Mouse (Mus musculus) kidney, postnatal 0 days (tissue): Measurements from ENCODE around the gene Mboat1. TPM values are rescaled to one million over a fixed set of nuclear protein-coding genes. Genes with fewer than 3 reads are reported as not detected.
A peak's percentile ranks its signal among the peaks of the same experiment; 100 is the strongest.

Experiments used
- ATAC-seq: fragments of 200-750 bp; cut with Nextera tagmentation; replicated peaks from 2 replicates; pipeline ENCODE4 v1.8.0; 2017; ENCODE audit warnings: low read depth, moderate number of reproducible peaks, moderate TSS enrichment, moderate library complexity; ENCODE audit not compliant: low FRiP score
- DNase-seq: peaks from one replicate; pipeline ENCODE4 v3.0.0-alpha.2; 2016; ENCODE audit warnings: low spot score
- H3K27ac ChIP-seq: fragments of 300-500 bp; sonication (generic); 2 replicates; pipeline ENCODE4 v1.5.1; 2014; ENCODE audit warnings: mild to moderate bottlenecking
- H3K27me3 ChIP-seq: fragments of 300-500 bp; sonication (generic); 2 replicates; pipeline ENCODE4 v1.6.1; 2014; ENCODE audit warnings: low read length, mixed read lengths; ENCODE audit not compliant: insufficient read depth
- H3K36me3 ChIP-seq: fragments of 300-500 bp; sonication (generic); 2 replicates; pipeline ENCODE4 v1.6.1; 2014; ENCODE audit warnings: low read length, mixed read lengths; ENCODE audit not compliant: insufficient read depth
- H3K4me1 ChIP-seq: fragments of 300-500 bp; sonication (generic); replicated peaks from 2 replicates; pipeline ENCODE4 v1.6.1; 2014; ENCODE audit warnings: antibody characterized with exemption, low read length, mixed read lengths; ENCODE audit not compliant: insufficient read depth
- H3K4me2 ChIP-seq: fragments of 300-500 bp; sonication (generic); 2 replicates; pipeline ENCODE4 v1.6.1; 2014; ENCODE audit warnings: mild to moderate bottlenecking, low read length, moderate library complexity, mixed read lengths
- H3K4me3 ChIP-seq: fragments of 300-500 bp; sonication (generic); replicated peaks from 2 replicates; pipeline ENCODE4 v1.5.1; 2014; ENCODE audit warnings: low read depth, low read length
- H3K9ac ChIP-seq: fragments of 300-500 bp; sonication (generic); 2 replicates; pipeline ENCODE4 v1.6.1; 2014; ENCODE audit warnings: low read depth, low read length
- H3K9me3 ChIP-seq: fragments of 300-500 bp; sonication (generic); replicated peaks from 2 replicates; pipeline ENCODE4 v1.6.1; 2016; ENCODE audit warnings: low read length, inconsistent platforms, mixed read lengths
- CTCF ChIP-seq: IDR thresholded peaks from 2 replicates; pipeline ENCODE4 v1.5.1; 2016; ENCODE audit warnings: antibody characterized with exemption, low read depth, mild to moderate bottlenecking, moderate library complexity
- WGBS: fragments of 180-500 bp; shearing (Covaris S2); extraction: QIAGEN DNeasy Blood & Tissue Kit; methylation state at CpG from one replicate; pipeline ENCODE4 v1.1.7; 2014; 5-methylcytosine and 5-hydroxymethylcytosine counted together
- polyA plus RNA-seq: library from polyadenylated mRNA; unstranded; fragments of >200 nt; fragmentation: Nextera tagmentation; extraction: Ambion mirVana; gene quantifications from 2 replicates; pipeline ENCODE4 v1.2.1, GENCODE M21; 2015

The Mboat1 gene
- polyA plus RNA-seq, 1 experiment from 2014 or later, result 27.7 TPM

DNA sequence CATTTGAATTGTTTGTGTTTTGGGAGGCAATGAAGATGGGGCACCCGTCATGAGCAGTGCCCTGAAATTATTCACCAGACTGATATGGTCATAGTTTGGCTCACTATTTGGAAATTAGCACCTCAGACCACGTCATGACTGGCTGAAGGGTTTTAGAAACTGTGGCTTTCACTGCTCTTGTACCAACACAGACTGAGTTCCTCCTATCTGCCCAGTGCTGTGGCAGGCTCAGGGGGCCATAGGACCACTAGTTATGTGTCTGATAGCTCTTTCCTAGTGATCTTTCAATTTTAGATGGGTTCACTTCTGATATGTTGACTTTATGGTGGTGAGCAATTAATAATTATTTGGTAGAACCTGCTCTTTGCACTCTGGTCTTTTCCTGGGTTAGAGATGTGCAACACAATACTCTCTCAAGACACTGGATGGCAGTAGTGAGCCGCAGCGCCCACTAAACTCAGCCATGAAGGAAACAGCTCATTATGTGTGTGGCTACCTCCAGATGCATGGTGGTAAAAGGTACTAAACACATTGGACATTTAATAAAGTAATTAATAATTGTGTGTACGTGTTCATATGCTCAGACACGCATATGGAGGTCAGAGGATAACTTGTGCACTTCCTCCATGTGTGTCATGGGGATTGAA is 135.9 kb downstream of the Mboat1 start:
- no peak overlapping the region for H3K9ac ChIP-seq
- H3K9me3 ChIP-seq, result no peaks in the 10 kb centered on the region
- no peak overlapping the region for H3K4me2 ChIP-seq
- H3K4me1 ChIP-seq, result no peaks in the 10 kb centered on the region
- ATAC-seq (peak; percentile 68; the same call in 1 of the 2 replicates), DNase-seq (peak; percentile 76)
- no peaks in the 10 kb centered on the region for H3K36me3 ChIP-seq
- peak; percentile 98 for TF ChIP-seq CTCF
- 19% methylated on average over 6 of the region's 6 CpGs for whole genome bisulfite sequencing
- H3K27me3 ChIP-seq, result no peaks in the 10 kb centered on the region
- no peak overlapping the region for H3K27ac ChIP-seq
- H3K4me3 ChIP-seq, result no peak overlapping the region

Other genes starting within 250 kb of the Mboat1 start
- gene E2f3, start 150.4 kb upstream of the Mboat1 start, polyA plus RNA-seq, result 8.2 and 9.2 TPM in 2 replicates
- gene Agtr1a, start 200.0 kb downstream of the Mboat1 start, polyA plus RNA-seq, result 27.7 and 31.3 TPM in 2 replicates